11 mouse cellular contexts compared by ENCODE assay signal in the genomic region with DNA sequence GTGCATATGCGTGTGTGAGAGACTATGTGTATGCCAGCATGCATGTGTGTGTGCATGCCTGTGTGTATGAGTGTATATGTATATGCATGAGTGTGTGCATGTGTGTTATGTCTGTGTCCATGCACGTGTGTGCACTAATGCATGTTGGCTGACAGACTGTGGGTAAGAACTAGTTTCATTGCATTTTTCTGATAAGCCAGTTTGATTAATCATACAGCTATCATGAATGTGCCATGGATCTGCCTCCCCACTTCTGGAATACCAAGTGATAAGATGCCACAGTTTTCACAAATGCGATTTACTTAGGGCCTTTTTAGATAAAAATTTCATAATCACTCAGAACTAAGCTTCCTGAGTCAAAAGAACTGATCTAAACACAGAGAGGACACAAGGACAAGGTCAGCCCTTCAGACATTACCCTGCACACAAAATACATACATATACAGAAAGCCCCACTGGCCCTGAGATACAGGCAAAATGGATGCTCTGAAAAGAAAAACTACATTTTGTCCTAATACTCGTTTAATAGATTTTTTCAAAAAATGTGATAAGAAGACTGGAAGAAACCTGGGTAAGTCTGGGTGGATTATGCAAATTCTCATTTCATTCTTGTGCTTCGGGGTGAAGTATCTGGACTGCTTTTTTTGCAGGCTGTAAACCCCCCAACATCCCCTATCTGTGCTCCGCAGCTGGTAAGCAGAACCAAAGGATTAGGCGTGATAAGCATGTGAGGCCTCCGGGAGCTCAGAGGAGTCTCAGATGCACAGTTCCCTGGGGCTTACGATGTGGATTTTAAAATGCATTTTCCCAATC.
DNase-seq lines count a peak whose midpoint lies in the region; ATAC-seq lines count a peak whose summit lies in the region.
"Had no signal": no experiment of that assay in that cellular context is flagged by ENCODE, and none has a peak within 500 bp of the region (broad histone marks: within the 10 kb centered on the region; RNA-seq: fewer than 3 reads in every experiment).

No protein-coding gene starts in this region.

- no peaks in the 10 kb centered on the region for H3K36me3 ChIP-seq in heart, embryonic 11.5 days (ENCODE audit: control insufficient read depth, insufficient read depth, low read length)
- H3K36me3 ChIP-seq in intestine, embryonic 16.5 days (ENCODE audit: control insufficient read depth, insufficient read depth, low read length), result no peaks in the 10 kb centered on the region
- H3K36me3 ChIP-seq in midbrain, embryonic 13.5 days, result no peaks in the 10 kb centered on the region
- H3K36me3 ChIP-seq: limb, embryonic 15.5 days had no signal

- no peak overlapping the region for H3K4me3 ChIP-seq in heart, embryonic 11.5 days (ENCODE audit: low read depth, low read length)
- H3K4me3 ChIP-seq in intestine, embryonic 16.5 days (ENCODE audit: low read length), result no peak overlapping the region
- H3K4me3 ChIP-seq in midbrain, embryonic 13.5 days (replicated peaks), result no peak overlapping the region
- H3K4me3 ChIP-seq: limb, embryonic 15.5 days had no signal

- DNase-seq in heart, postnatal 25 days (ENCODE audit: low spot score), result no peak
- DNase-seq in c-Kit-positive CD71-positive TER-119-positive erythroid progenitor cells, embryonic 14.5 days (ENCODE audit: low spot score), result peak; percentile 84
- DNase-seq in adrenal gland, adult 18-20 months (ENCODE audit: low spot score in 2 of 2), result no peak
- no peak for DNase-seq in thymus, postnatal 36 days
- DNase-seq: heart, adult 18-20 months; kidney, postnatal 14 days had no signal

- intact Hi-C loops in heart, postnatal 25 days (cut with DNase I), result no loop called here

- peak; percentile 93 for ATAC-seq in heart, embryonic 11.5 days (replicated peaks; ENCODE audit: insufficient number of reproducible peaks, low FRiP score, low TSS enrichment)
- ATAC-seq in intestine, embryonic 16.5 days, result peak; percentile 69; the same call in 1 of the 2 replicates
- ATAC-seq in midbrain, embryonic 13.5 days, result peak; percentile 80
- ATAC-seq in cerebellum, adult (ENCODE audit: insufficient number of reproducible peaks, low FRiP score, low TSS enrichment), result no peak

- H3K9me3 ChIP-seq in heart, embryonic 11.5 days (replicated peaks; ENCODE audit: control insufficient read depth, low read length), result no peaks in the 10 kb centered on the region
- H3K9me3 ChIP-seq in intestine, embryonic 16.5 days (ENCODE audit: control insufficient read depth, low read length), result no peaks in the 10 kb centered on the region
- H3K9me3 ChIP-seq in midbrain, embryonic 13.5 days, result no peaks in the 10 kb centered on the region
- H3K9me3 ChIP-seq: limb, embryonic 15.5 days had no signal

- H3K27ac ChIP-seq in heart, embryonic 11.5 days (ENCODE audit: low read depth, low read length), result peak overlapping the region; percentile 76
- no peak overlapping the region for H3K27ac ChIP-seq in intestine, embryonic 16.5 days (ENCODE audit: low read length)
- H3K27ac ChIP-seq in midbrain, embryonic 13.5 days, result peak overlapping the region; percentile 90
- H3K27ac ChIP-seq: limb, embryonic 15.5 days had no signal

- WGBS in heart, embryonic 11.5 days (ENCODE audit: insufficient replicate concordance), result 26% methylated on average over 9 of the region's 9 CpGs
- 56% methylated on average over 9 of the region's 9 CpGs for WGBS in intestine, embryonic 16.5 days
- 38% methylated on average over 9 of the region's 9 CpGs for WGBS in midbrain, embryonic 13.5 days

- H3K9ac ChIP-seq in heart, embryonic 11.5 days (ENCODE audit: low read depth, low read length), result no peak overlapping the region
- H3K9ac ChIP-seq in intestine, embryonic 16.5 days (ENCODE audit: low read depth, low read length), result no peak overlapping the region
- H3K9ac ChIP-seq in midbrain, embryonic 13.5 days (replicated peaks), result no peak overlapping the region
- H3K9ac ChIP-seq: limb, embryonic 15.5 days had no signal

- no peak overlapping the region for H3K4me2 ChIP-seq in heart, embryonic 11.5 days
- no peak overlapping the region for H3K4me2 ChIP-seq in intestine, embryonic 16.5 days (ENCODE audit: low read depth, low read length)
- H3K4me2 ChIP-seq in midbrain, embryonic 13.5 days (replicated peaks), result no peak overlapping the region
- H3K4me2 ChIP-seq: limb, embryonic 15.5 days had no signal

- H3K27me3 ChIP-seq in heart, embryonic 11.5 days (ENCODE audit: control insufficient read depth, insufficient read depth, low read length), result no peaks in the 10 kb centered on the region
- H3K27me3 ChIP-seq in intestine, embryonic 16.5 days (replicated peaks; ENCODE audit: control insufficient read depth, insufficient read depth, low read length), result no peaks in the 10 kb centered on the region
- no peaks in the 10 kb centered on the region for H3K27me3 ChIP-seq in midbrain, embryonic 13.5 days
- H3K27me3 ChIP-seq: limb, embryonic 15.5 days had no signal

- H3K4me1 ChIP-seq in heart, embryonic 11.5 days (ENCODE audit: control insufficient read depth, insufficient read depth, low read length), result peaks cover 13% of the 10 kb centered on the region
- H3K4me1 ChIP-seq in intestine, embryonic 16.5 days (ENCODE audit: control insufficient read depth, insufficient read depth, low read length), result no peaks in the 10 kb centered on the region
- H3K4me1 ChIP-seq in midbrain, embryonic 13.5 days (replicated peaks), result peaks cover 72% of the 10 kb centered on the region
- H3K4me1 ChIP-seq: limb, embryonic 15.5 days had no signal
